Mouse (Mus musculus): Measurements from ENCODE around the gene Dab2ip. TPM values are rescaled to one million over a fixed set of nuclear protein-coding genes. Genes with fewer than 3 reads are reported as not detected.
A peak's percentile ranks its signal among the peaks of the same experiment; 100 is the strongest.

Dab2ip gene
- total and polyA plus RNA-seq, 2 experiments from 2014 or later, result 23.9 to 57.7 TPM

- Histone ChIP-seq H3K27ac (ENCODE audit: low read depth) (no peak overlapping the region), H3K4me2 (ENCODE audit: low read depth, low read length) (no peak overlapping the region), H3K27me3 (ENCODE audit: control insufficient read depth, insufficient read depth, low read length) (no peaks in the 10 kb centered on the region), H3K4me3 (ENCODE audit: low read depth, low read length) (no peak overlapping the region), H3K9ac (replicated peaks; ENCODE audit: low read depth, low read length) (no peak overlapping the region), H3K9me3 (replicated peaks; ENCODE audit: control insufficient read depth, low read length) (no peaks in the 10 kb centered on the region), H3K36me3 (replicated peaks; ENCODE audit: control insufficient read depth, insufficient read depth, low read length) (no peaks in the 10 kb centered on the region), H3K4me1 (ENCODE audit: control insufficient read depth, insufficient read depth) (no peaks in the 10 kb centered on the region)
- ATAC-seq (ENCODE audit: insufficient read depth, low read depth) (no peak), DNase-seq (ENCODE audit: low spot score) (no peak)
- TF ChIP-seq CTCF (IDR thresholded peaks at IDR 0.05; ENCODE audit: low read depth) (no peak), EP300 (IDR thresholded peaks at IDR 0.05; ENCODE audit: low read depth) (no peak)
Observed at GRCm38 (mm10) chr2:35760867-35761266, 202.8 kb downstream of the Dab2ip start.

- Histone ChIP-seq H3K36me3 (replicated peaks; ENCODE audit: control insufficient read depth, insufficient read depth, low read length) (no peaks in the 10 kb centered on the region), H3K27ac (ENCODE audit: low read depth) (no peak overlapping the region), H3K4me1 (ENCODE audit: control insufficient read depth, insufficient read depth) (no peaks in the 10 kb centered on the region), H3K9me3 (replicated peaks; ENCODE audit: control insufficient read depth, low read length) (no peaks in the 10 kb centered on the region), H3K9ac (replicated peaks; ENCODE audit: low read depth, low read length) (no peak overlapping the region), H3K27me3 (ENCODE audit: control insufficient read depth, insufficient read depth, low read length) (no peaks in the 10 kb centered on the region), H3K4me3 (ENCODE audit: low read depth, low read length) (no peak overlapping the region), H3K4me2 (ENCODE audit: low read depth, low read length) (no peak overlapping the region)
- TF ChIP-seq CTCF (IDR thresholded peaks at IDR 0.05; ENCODE audit: low read depth), result peak; percentile 24
- TF ChIP-seq EP300 (IDR thresholded peaks at IDR 0.05; ENCODE audit: low read depth), result no peak
- 88% methylated on average over 5 of the region's 5 CpGs for WGBS
- ATAC-seq (ENCODE audit: insufficient read depth, low read depth), result no peak
- no peak for DNase-seq (ENCODE audit: low spot score)
Observed at GRCm38 (mm10) chr2:35761458-35761857, 203.4 kb downstream of the Dab2ip start.

GRCm38 (mm10) chr2:35763818-35764217 is 205.8 kb downstream of the Dab2ip start:
- peaks cover 9% of the 10 kb centered on the region for H3K4me1 ChIP-seq (ENCODE audit: control insufficient read depth, insufficient read depth)
- H3K9me3 ChIP-seq (replicated peaks; ENCODE audit: control insufficient read depth, low read length), result no peaks in the 10 kb centered on the region
- no peak overlapping the region for H3K27ac ChIP-seq (ENCODE audit: low read depth)
- ATAC-seq (ENCODE audit: insufficient read depth, low read depth) (no peak), DNase-seq (ENCODE audit: low spot score) (no peak)
- H3K27me3 ChIP-seq (ENCODE audit: control insufficient read depth, insufficient read depth, low read length), result no peaks in the 10 kb centered on the region
- WGBS, result 93% methylated on average over 7 of the region's 7 CpGs
- TF ChIP-seq EP300 (IDR thresholded peaks at IDR 0.05; ENCODE audit: low read depth) (no peak), CTCF (IDR thresholded peaks at IDR 0.05; ENCODE audit: low read depth) (no peak)
- H3K4me3 ChIP-seq (ENCODE audit: low read depth, low read length), result no peak overlapping the region
- H3K4me2 ChIP-seq (ENCODE audit: low read depth, low read length), result no peak overlapping the region
- no peak overlapping the region for H3K9ac ChIP-seq (replicated peaks; ENCODE audit: low read depth, low read length)
- H3K36me3 ChIP-seq (replicated peaks; ENCODE audit: control insufficient read depth, insufficient read depth, low read length), result no peaks in the 10 kb centered on the region

- Histone ChIP-seq H3K4me1 (ENCODE audit: control insufficient read depth, insufficient read depth) (peaks cover 9% of the 10 kb centered on the region), H3K27me3 (ENCODE audit: control insufficient read depth, insufficient read depth, low read length) (no peaks in the 10 kb centered on the region), H3K36me3 (replicated peaks; ENCODE audit: control insufficient read depth, insufficient read depth, low read length) (no peaks in the 10 kb centered on the region), H3K27ac (ENCODE audit: low read depth) (no peak overlapping the region), H3K9ac (replicated peaks; ENCODE audit: low read depth, low read length) (no peak overlapping the region), H3K9me3 (replicated peaks; ENCODE audit: control insufficient read depth, low read length) (no peaks in the 10 kb centered on the region), H3K4me2 (ENCODE audit: low read depth, low read length) (no peak overlapping the region), H3K4me3 (ENCODE audit: low read depth, low read length) (no peak overlapping the region)
- WGBS, result 66% methylated on average over 8 of the region's 8 CpGs
- ATAC-seq (ENCODE audit: insufficient read depth, low read depth) (no peak), DNase-seq (ENCODE audit: low spot score) (no peak)
- no peak for TF ChIP-seq EP300 (IDR thresholded peaks at IDR 0.05; ENCODE audit: low read depth)
- TF ChIP-seq CTCF (IDR thresholded peaks at IDR 0.05; ENCODE audit: low read depth), result no peak
Observed at GRCm38 (mm10) chr2:35764328-35764727, 206.3 kb downstream of the Dab2ip start.

- 0 out of 2 replicates have a peak overlapping the region, but pooled peaks have one; percentile 31 for H3K27ac ChIP-seq (ENCODE audit: low read depth)
Observed at GRCm38 (mm10) chr2:35767834-35768537, 209.9 kb downstream of the Dab2ip start.

More at GRCm38 (mm10) chr2:35767834-35768537, 209.9 kb downstream of the Dab2ip start:
- H3K4me1 ChIP-seq (ENCODE audit: control insufficient read depth, insufficient read depth), result peaks cover 9% of the 10 kb centered on the region
- WGBS, result 29% methylated on average over 14 of the region's 14 CpGs
- H3K27me3 ChIP-seq (ENCODE audit: control insufficient read depth, insufficient read depth, low read length), result no peaks in the 10 kb centered on the region
- H3K9me3 ChIP-seq (replicated peaks; ENCODE audit: control insufficient read depth, low read length), result no peaks in the 10 kb centered on the region
- TF ChIP-seq CTCF (IDR thresholded peaks at IDR 0.05; ENCODE audit: low read depth) (no peak), EP300 (IDR thresholded peaks at IDR 0.05; ENCODE audit: low read depth) (no peak)
- peak; percentile 72 for DNase-seq (ENCODE audit: low spot score)
- H3K9ac ChIP-seq (replicated peaks; ENCODE audit: low read depth, low read length), result no peak overlapping the region
- ATAC-seq (ENCODE audit: insufficient read depth, low read depth), result peak; percentile 77
- H3K36me3 ChIP-seq (replicated peaks; ENCODE audit: control insufficient read depth, insufficient read depth, low read length), result no peaks in the 10 kb centered on the region
- H3K4me2 ChIP-seq (ENCODE audit: low read depth, low read length), result no peak overlapping the region
- H3K4me3 ChIP-seq (ENCODE audit: low read depth, low read length), result no peak overlapping the region
